Mouse (Mus musculus) C2C12 (cell line): ENCODE measurements around the gene Lamp1. TPM values are rescaled to one million over a fixed set of nuclear protein-coding genes. Genes with fewer than 3 reads are reported as not detected.

Experiments
- H3K27me3 ChIP-seq: one replicate; pipeline ENCODE4 v1.6.1; 2011; ENCODE audit not compliant: control insufficient read depth, insufficient read depth, insufficient read length
- H3K36me3 ChIP-seq: one replicate; pipeline ENCODE4 v1.6.1; 2011; ENCODE audit not compliant: control insufficient read depth, insufficient read depth
- H3K4me3 ChIP-seq: one replicate; pipeline ENCODE4 v1.5.1; 2011; ENCODE audit warnings: mild to moderate bottlenecking, control low read depth; ENCODE audit not compliant: poor library complexity, insufficient read depth, severe bottlenecking
- H3K79me2 ChIP-seq: one replicate; pipeline ENCODE4 v1.6.1; 2011; ENCODE audit not compliant: control insufficient read depth, insufficient read depth
- H3K79me3 ChIP-seq: one replicate; pipeline ENCODE4 v1.6.1; 2011; ENCODE audit warnings: low read depth, control low read depth
- H3ac ChIP-seq: one replicate; pipeline ENCODE3; 2011; ENCODE audit warnings: low read depth; ENCODE audit not compliant: control insufficient read depth, insufficient read length
- CEBPB ChIP-seq: IDR thresholded peaks from one replicate; pipeline ENCODE4 v1.6.1; 2011; ENCODE audit warnings: low read depth, mild to moderate bottlenecking, control low read depth, moderate library complexity
- CTCF ChIP-seq: IDR thresholded peaks from one replicate; pipeline ENCODE4 v1.5.1; 2011; ENCODE audit not compliant: control insufficient read depth, insufficient read depth, insufficient read length
- FOSL1 ChIP-seq: IDR thresholded peaks from one replicate; pipeline ENCODE4 v1.8.0; 2011; ENCODE audit warnings: mild to moderate bottlenecking, low read length; ENCODE audit not compliant: poor library complexity, insufficient read depth, severe bottlenecking
- MAX ChIP-seq: IDR thresholded peaks from one replicate; pipeline ENCODE4 v1.6.1; 2011; ENCODE audit warnings: mild to moderate bottlenecking, control low read depth
- MYOD1 ChIP-seq: IDR thresholded peaks from one replicate; pipeline ENCODE4 v1.6.1; 2011; ENCODE audit warnings: low read depth; ENCODE audit not compliant: control insufficient read depth, insufficient read length
- MYOG ChIP-seq: IDR thresholded peaks from one replicate; pipeline ENCODE4 v1.6.1; 2011; ENCODE audit not compliant: control insufficient read depth, insufficient read length; ENCODE audit errors: extremely low read depth
- USF1 ChIP-seq: IDR thresholded peaks from one replicate; pipeline ENCODE4 v1.6.1; 2011; ENCODE audit warnings: low read depth, mild to moderate bottlenecking, control low read depth, moderate library complexity
- polyA plus RNA-seq: library from polyadenylated mRNA; unstranded; fragments of >200 nt; fragmentation: generic; extraction: Trizol; gene quantifications from one replicate; pipeline ENCODE4 v1.2.1, GENCODE M21; 2012; ENCODE audit warnings: missing spikeins

The Lamp1 gene
- polyA plus RNA-seq, 1 experiment, result 352 TPM

GRCm38 (mm10) chr8:13141681-13142080 lies 17.3 kb upstream of the Lamp1 start:
- Histone ChIP-seq H3K27me3 (no peaks in the 10 kb centered on the region), H3K36me3 (peaks cover 79% of the 10 kb centered on the region), H3K79me3 (no peaks in the 10 kb centered on the region), H3K79me2 (no peaks in the 10 kb centered on the region), H3ac (no peak overlapping the region), H3K4me3 (no peak overlapping the region)
- TF ChIP-seq FOSL1 (no peak), USF1 (no peak), MYOG (no peak), MYOD1 (no peak), MAX (no peak), CTCF (no peak), CEBPB (no peak)

DNA sequence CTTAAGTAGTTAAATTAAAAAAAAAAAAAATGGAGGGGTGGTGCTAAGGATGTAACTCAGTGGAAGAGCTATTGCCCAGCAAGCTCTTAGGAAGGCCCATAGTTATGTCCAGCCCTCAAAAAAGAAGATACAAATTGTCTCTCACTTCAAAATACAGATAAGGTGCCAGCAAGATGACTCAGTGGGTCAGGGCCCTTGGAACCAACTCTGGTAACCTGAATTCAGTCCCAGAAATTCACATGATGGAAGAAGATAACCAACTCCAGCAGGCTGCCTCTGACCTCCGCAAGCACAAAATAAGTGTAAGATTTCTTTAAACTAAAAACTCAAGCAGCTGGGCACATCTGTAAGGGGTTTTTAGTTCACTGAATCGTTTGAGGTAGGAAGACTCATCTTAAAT lies 10.5 kb upstream of the Lamp1 start:
- H3K4me3 ChIP-seq, result no peak overlapping the region
- peaks cover 31% of the 10 kb centered on the region for H3K36me3 ChIP-seq
- no peaks in the 10 kb centered on the region for H3K79me3 ChIP-seq
- no peaks in the 10 kb centered on the region for H3K27me3 ChIP-seq
- no peaks in the 10 kb centered on the region for H3K79me2 ChIP-seq
- H3ac ChIP-seq, result no peak overlapping the region
- TF ChIP-seq MYOG (no peak), USF1 (no peak), MYOD1 (no peak), FOSL1 (no peak), CEBPB (no peak), CTCF (no peak), MAX (no peak)

- no peak for TF ChIP-seq MYOG
- Histone ChIP-seq H3K4me3 (no peak overlapping the region), H3K79me2 (no peaks in the 10 kb centered on the region), H3K36me3 (peaks cover 25% of the 10 kb centered on the region), H3K27me3 (no peaks in the 10 kb centered on the region), H3ac (no peak overlapping the region), H3K79me3 (no peaks in the 10 kb centered on the region)
Measured at GRCm38 (mm10) chr8:13149287-13149686, 9.7 kb upstream of the Lamp1 start.

- Histone ChIP-seq H3K79me2 (no peaks in the 10 kb centered on the region), H3K27me3 (no peaks in the 10 kb centered on the region), H3ac (no peak overlapping the region), H3K79me3 (no peaks in the 10 kb centered on the region), H3K36me3 (peaks cover 25% of the 10 kb centered on the region), H3K4me3 (no peak overlapping the region)
- TF ChIP-seq FOSL1, result no peak
- no peak for TF ChIP-seq USF1
- no peak for TF ChIP-seq MYOG
- TF ChIP-seq MYOD1, result no peak
- TF ChIP-seq CEBPB, result no peak
- TF ChIP-seq MAX, result no peak
- TF ChIP-seq CTCF, result no peak
Measured at GRCm38 (mm10) chr8:13149866-13150265, 9.1 kb upstream of the Lamp1 start.

DNA sequence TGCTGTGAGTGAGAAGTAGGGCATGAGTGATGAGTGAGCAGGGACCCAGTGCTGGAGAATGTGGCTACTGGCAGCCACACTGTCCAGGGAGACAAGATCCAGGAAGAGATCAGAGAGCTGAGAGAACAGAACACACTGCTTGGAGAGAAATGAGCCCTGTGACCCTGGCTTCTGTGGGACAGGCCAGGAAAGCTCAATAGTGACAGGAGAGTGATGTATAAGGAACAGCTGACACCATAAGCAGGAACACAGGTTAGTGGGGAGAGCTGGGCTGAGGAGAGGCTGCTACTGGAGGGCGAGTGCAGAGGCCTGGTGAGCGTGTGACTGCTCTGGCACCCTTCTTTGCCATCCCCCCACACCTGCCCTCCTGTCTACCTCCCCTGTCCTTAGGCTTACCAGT lies 8.0 kb upstream of the Lamp1 start:
- Histone ChIP-seq H3ac (no peak overlapping the region), H3K79me3 (no peaks in the 10 kb centered on the region), H3K27me3 (no peaks in the 10 kb centered on the region), H3K4me3 (no peak overlapping the region), H3K79me2 (no peaks in the 10 kb centered on the region), H3K36me3 (peaks cover 17% of the 10 kb centered on the region)
- TF ChIP-seq CEBPB, result no peak
- TF ChIP-seq MAX, result no peak
- TF ChIP-seq CTCF, result no peak
- TF ChIP-seq USF1, result no peak
- TF ChIP-seq MYOG, result no peak
- no peak for TF ChIP-seq FOSL1
- no peak for TF ChIP-seq MYOD1

GRCm38 (mm10) chr8:13154099-13154498 lies 4.9 kb upstream of the Lamp1 start:
- Histone ChIP-seq H3K27me3 (no peaks in the 10 kb centered on the region), H3K79me2 (peaks cover under 1% of the 10 kb centered on the region), H3ac (no peak overlapping the region), H3K4me3 (no peak overlapping the region), H3K79me3 (no peaks in the 10 kb centered on the region), H3K36me3 (peaks cover 2% of the 10 kb centered on the region)
- TF ChIP-seq MAX (no peak), FOSL1 (no peak), USF1 (no peak), MYOG (no peak), MYOD1 (no peak), CTCF (no peak), CEBPB (no peak)
